Mouse (Mus musculus): ENCODE measurements around the gene Urb2.

Urb2 gene

DNA sequence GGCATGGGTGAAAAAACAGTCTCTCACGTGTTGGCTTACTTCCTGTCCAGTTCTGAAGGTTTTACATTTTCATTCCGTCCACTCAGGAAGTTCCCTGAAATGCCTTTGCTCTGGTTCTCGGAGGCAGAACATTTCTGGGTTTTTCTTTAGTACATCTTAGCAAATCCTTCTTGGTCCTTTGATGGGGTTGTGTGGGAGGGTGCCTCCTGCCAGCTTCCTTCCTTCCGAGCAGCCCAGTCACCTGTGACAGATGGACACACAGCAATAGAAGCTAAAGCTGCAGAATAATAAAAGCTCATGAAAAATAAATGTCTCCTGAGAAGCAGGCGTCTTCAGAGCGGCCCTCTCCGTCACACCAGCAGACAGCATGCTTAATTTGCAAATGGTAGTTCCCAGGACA lies 57.7 kb downstream of the Urb2 start:
- DNase-seq: no peak

DNA sequence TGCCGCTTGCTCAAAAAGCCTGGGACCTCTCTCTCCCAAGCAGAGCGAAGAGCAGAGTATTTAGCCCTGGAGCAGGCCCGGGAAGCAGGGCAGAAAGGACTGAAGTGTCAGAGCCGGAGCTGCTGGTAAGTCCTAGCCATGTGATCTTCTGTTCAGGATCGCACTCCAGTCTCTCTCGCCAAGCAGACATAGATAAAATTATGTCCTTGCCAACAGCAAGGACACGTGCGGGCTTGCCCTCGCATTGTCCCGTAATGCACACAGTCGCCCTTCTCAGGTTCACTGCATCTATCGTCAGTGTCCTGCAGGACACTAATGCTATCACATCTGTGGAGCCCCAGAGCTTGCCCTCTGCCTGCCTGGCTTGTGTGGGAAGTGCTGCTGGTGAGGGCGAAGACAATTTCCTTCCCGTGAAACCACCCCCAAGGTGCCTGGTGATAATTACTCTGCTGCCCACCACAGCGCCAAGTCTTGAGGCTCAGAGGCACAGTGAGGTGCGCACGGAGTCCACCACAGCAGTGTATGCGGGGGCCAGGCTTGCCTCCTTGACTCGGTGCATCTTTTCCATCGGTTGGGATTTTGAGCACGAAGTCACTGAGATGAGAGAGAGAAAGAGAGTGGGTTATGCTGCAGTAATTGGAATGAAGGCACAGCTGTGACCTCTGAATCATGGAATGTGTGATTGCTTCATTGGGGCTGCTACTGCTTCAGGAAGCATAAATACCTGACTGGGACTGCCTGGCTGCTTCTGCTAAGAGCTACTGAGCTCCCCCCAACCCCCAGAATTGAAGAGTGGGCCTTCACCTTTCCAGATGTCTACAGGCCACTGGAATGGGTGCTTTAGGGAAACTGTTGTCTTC lies 59.4 kb downstream of the Urb2 start:
- no peak for DNase-seq

- no peak for DNase-seq
Measured at GRCm38 (mm10) chr8:124082616-124083015, 61.3 kb downstream of the Urb2 start.

DNA sequence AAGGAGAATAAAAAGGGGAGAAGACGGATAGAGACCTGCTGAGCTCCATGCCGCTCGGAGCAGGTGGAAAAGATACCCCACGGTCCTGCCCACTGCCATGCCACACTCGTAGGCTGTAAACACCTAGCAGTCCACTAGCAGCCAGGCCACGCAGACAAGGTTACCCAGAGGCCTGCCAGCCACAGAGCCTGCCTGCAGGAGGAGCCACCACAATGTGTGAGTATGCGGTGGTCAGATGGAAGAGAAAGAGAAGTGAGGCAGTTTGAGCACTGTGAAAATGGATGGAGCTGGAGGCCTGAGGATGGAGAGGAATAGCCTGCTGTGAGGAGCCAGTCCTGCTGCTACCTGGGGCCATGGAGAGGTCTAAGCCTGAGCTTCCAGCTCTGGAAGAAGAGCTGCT lies 62.3 kb downstream of the Urb2 start:
- no peak for DNase-seq

DNA sequence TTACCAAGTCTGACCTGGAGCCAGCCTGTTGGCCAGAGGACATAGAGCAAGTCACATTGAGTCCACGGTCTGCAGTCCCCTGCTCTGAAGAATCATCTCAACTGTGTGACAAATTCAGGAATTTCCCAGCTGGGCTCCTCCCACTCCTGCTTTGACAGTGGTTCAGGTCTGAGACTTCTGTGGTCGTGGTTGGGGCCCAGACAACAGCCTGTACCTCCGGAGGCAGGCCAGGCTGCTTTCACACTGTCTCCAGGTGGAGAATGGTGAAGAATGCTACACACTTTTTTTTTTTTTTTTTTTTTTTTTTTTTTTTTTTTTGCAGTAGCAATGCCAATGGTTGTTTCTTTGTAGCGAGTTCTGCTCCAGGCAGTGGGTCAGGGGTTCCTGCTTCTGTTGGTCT lies 64.4 kb downstream of the Urb2 start:
- DNase-seq: no peak

- DNase-seq: no peak
Measured at GRCm38 (mm10) chr8:124088092-124088613, 66.8 kb downstream of the Urb2 start.

- no peak for DNase-seq
Measured at GRCm38 (mm10) chr8:124089016-124089415, 67.7 kb downstream of the Urb2 start.

DNA sequence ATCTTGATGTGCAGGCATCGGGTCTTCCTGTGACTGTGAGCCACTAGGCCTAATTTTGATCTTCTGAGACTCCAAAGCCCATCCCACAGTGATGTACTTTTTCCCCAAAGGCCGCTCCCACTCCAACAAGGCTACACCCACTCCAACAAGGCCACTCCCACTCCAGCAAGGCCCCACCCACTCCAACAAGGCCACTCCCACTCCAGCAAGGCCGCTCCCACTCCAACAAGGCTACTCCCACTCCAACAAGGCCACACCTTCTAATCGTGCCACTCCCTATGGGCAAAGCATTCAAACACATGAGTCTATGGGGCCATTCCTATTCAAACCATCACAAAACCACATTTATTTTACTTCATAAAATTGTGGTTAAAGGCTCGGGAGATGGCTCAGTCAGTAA lies 69.2 kb downstream of the Urb2 start:
- no peak for DNase-seq

Data from thymus, postnatal 36 days (tissue).